Mouse (Mus musculus) thymus, postnatal 36 days (tissue): Measurements from ENCODE around the gene Tada3.

Source experiments
- DNase-seq, 2 experiments: peaks; one replicate each; pipeline ENCODE4 v3.0.0; 2022; ENCODE audit warnings: mixed read lengths in 2 of 2

The Tada3 gene

GRCm38 (mm10) chr6:113385160-113385714, 7.6 kb upstream of the Tada3 start:
- DNase-seq = no peak

GRCm38 (mm10) chr6:113384351-113384927, 6.8 kb upstream of the Tada3 start:
- no peak for DNase-seq

GRCm38 (mm10) chr6:113380480-113380879, 2.8 kb upstream of the Tada3 start:
- no peak for DNase-seq

DNA sequence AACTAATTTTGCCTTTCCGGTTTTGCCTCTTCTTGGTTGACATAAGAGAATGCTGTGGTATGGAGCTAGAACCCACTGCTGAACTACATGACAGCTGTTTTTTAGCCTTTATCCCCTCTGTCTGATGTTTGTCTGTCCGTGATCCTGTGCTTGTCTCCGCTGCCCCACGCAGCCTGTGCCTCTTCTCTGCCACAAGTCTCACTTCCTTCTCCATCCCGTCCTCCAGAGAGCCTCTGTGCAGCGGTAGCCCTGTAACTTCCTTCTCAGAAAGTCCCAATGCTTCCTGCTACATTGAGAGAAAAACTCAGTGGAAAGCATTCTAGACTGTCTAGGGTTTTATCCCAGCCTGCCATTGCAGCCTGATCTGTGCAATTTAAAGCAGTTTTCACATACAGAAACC, 1.6 kb upstream of the Tada3 start:
- DNase-seq = no peak

DNA sequence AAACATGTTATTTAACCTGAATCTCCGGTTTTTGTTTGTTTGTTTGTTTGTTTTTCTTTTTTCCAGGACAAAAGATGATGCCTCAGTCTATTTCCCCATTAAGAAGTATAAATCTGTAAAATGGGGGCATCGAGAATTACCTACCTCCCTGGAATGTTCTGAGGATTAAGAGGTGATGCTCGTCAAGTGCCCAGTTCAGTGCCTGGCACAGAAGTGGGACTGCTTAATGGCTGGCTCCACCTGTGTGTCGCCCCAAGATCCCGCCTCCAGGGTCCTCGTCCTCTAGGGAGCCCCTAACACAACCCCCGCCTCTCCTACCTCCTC, 549 bp downstream of the Tada3 start:
- DNase-seq = no peak

- DNase-seq = no peak
These were observed 4.2 kb downstream of the Tada3 start for GRCm38 (mm10) chr6:113373491-113373890.

GRCm38 (mm10) chr6:113370194-113370929, 7.3 kb downstream of the Tada3 start:
- no peak for DNase-seq

DNA sequence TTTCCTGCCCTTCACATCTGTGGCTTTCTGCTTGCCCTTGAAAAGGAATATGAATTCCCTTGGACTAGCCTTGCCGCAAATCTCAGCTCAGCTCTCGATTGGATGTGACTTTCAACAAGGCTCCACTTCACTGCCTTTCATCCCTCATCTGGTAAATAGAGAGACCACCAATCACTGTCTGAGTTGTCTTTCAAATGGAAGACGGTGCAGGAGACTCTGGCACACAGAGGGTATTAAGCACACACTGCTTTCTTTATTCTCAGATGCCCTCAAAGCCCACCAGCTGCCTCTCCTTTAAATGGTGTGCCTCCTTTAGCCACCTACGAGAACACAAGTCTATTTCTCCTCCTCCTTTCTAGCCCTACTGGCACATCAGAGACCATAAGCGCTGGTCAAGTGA, 9.1 kb downstream of the Tada3 start:
- DNase-seq = no peak

DNA sequence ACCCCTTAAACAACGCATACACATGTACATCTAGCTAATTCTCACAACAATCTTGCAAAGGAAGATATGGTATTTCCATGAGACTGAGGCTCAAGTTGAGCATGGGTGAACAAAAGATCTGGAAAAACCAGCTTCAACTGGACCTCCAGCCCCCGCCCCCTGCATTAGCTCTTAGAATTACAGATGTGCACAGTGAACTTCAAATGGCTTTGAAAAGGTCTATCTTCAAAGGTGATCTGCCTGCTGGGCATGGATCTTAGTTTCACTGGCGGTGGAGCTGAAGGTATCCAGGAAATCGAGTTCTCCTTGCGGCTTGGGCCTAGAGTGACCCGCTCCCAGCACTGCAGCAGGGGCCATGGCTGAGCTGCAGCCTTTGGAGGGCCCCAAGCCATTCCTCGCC, 9.6 kb downstream of the Tada3 start:
- no peak for DNase-seq

GRCm38 (mm10) chr6:113367574-113367973, 10.1 kb downstream of the Tada3 start:
- DNase-seq = no peak

DNA sequence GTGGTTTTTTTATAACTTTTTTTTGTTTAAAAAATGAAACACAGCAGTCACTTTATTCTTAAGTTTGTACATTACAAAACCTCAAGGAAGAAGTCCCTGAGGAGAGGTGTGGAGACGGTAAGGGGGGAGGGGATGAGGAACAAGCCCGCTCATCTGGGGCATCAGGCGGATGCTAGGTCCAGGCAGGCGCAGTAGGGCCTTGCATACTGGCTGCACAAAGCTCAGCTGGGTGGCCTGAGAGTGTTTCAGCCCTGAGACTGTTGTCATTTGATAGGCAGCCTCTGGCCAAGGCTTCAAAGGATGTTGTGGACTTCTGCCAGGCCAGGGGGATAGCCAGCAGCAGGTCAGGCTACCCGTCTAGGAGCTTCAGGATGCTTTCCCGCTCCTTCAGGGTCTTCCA, 11.0 kb downstream of the Tada3 start:
- DNase-seq = no peak

GRCm38 (mm10) chr6:113364518-113365135, 13.1 kb downstream of the Tada3 start:
- DNase-seq = no peak

DNA sequence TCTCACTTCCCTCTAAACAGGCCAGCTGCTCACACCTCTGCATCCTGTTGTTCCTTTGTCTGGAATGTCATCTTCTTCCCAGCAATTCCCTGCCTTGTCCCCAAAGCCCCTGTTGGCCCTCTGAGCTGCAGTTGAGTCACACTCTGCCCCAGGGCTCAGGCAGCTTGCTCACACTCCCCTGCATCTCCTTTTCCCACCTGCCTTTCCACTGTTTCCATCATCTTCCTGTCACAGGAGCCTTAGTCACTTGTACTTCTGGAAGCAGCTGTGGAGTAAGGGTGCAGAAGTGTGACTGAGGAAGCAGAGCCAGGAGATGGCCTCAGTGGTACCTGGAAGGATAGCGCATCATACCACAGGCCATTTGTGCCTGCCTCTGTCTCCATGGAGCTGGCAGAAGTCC, 15.4 kb downstream of the Tada3 start:
- no peak for DNase-seq

GRCm38 (mm10) chr6:113361476-113361875, 16.2 kb downstream of the Tada3 start:
- DNase-seq = no peak

DNA sequence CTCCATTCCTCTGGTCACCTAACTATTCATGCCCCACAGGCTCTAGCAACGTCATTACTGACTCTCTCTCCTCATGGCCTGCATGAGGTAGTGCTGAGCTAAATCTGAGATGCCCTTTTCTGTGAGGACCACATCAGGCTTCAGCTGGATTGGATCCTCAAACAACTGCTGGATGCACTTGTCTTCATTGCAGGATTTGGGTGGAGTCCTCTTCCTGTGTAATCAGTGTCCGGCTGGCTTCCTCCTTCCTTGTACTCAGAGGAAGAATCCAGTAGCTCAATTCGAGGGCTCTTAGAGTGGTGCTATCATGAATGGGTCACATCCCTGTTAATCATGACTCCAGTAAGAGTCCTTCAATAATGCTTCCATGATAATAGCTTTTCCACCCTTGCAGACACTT, 24.0 kb downstream of the Tada3 start:
- no peak for DNase-seq

GRCm38 (mm10) chr6:113352820-113353219, 24.9 kb downstream of the Tada3 start:
- DNase-seq = no peak

- DNase-seq = no peak
These were observed 26.0 kb downstream of the Tada3 start for GRCm38 (mm10) chr6:113351653-113352052.

DNA sequence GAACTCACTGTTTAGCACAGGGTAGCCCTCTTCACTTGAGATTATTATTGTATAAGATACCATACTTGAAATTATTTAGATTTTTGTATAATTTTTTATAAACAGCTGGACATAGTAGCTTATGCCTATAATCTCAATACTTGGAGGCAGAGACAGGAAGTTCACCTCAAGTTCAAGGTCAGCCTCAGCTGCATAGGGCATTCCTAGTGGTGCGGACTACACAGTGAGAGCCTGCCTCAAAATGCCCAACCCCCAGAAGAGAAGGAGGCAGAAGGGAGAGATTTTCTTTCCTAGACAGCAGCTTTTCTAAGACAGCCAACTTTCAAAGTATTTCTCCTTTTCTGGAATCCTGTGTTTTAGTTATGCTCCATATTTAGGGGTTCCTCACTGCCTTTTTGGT, 26.5 kb downstream of the Tada3 start:
- no peak for DNase-seq

- DNase-seq = no peak
These were observed 27.1 kb downstream of the Tada3 start for GRCm38 (mm10) chr6:113350538-113350937.

DNA sequence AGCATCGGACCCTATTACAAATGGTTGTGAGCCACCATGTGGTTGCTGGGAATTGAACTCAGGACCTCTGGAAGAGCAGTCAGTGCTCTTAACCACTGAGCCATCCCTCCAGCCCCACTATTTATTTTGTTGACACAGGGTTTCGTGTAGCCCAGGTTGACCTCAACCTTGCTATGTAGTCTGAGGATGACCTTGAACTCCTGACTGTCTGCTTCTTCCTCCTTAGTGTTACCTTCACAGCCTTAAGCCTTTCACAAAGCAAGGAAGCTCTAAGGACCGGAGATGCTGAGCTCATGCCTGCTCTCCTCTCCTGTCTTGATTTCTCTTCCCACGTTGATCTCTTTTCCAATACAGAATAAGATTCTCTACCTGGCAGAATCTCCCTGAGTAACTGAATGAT, 30.8 kb downstream of the Tada3 start:
- no peak for DNase-seq

DNA sequence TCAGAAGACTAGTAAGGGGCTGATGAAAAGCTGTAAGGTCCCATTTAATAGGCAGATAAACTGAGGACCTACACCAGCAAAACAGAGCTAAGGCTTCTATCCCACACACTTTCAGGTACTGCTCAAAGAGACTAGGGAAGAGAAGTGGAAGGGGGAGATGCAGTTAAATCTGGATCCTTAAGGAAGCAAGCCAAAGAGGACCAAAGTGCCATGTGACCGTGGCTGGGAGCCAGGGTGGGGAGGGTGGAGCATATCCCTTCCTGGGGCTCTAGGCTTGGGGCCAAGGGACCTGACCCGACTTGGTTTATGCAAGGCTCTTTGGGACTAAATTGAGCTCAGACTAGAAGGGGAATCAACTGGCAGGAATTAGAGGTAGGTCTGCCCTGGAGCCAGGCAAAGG, 33.4 kb downstream of the Tada3 start:
- no peak for DNase-seq

- peak; percentile 14 to 26 for DNase-seq
These were observed 34.2 kb downstream of the Tada3 start, which contains the start of gene Camk1 for GRCm38 (mm10) chr6:113343177-113344092. Gene Camk1 (minus strand): TSS chr6:113343984.

DNA sequence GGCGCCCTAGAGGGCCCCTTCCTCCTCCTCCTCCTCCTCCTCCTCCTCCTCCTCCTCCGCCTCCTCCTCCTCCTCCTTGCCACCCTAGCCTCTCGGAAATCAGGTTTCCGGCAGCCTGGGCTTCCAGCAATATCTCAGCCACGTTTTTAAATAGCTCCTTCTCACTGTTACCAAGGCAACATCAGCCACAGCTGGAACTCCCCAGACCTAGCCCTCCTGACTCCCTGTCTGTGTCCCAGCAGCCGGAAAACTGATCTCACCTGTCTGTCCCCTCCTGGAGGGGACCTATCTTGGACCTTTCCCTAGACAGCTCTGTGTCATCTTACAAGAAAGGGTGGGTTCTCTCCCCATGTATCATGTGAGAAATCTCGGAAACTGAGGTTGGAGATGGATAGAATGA, 35.4 kb downstream of the Tada3 start:
- DNase-seq = no peak
